Mouse (Mus musculus) small intestine, adult 2 months (tissue): ENCODE data around the gene Acyp1. TPM values are rescaled to one million over a fixed set of nuclear protein-coding genes. Genes with fewer than 3 reads are reported as not detected.

Experiments used
- H3K27ac ChIP-seq: fragments of 200-500 bp; 2 replicates; pipeline ENCODE4 v1.5.1; 2012; ENCODE audit warnings: low read depth, low read length, control low read depth, inconsistent platforms; ENCODE audit not compliant: insufficient read depth
- H3K27me3 ChIP-seq: fragments of 200-500 bp; 2 replicates; pipeline ENCODE4 v1.6.1; 2012; ENCODE audit warnings: mild to moderate bottlenecking, moderate library complexity, low read length, inconsistent platforms; ENCODE audit not compliant: control insufficient read depth, insufficient read depth
- H3K36me3 ChIP-seq: fragments of 200-500 bp; 2 replicates; pipeline ENCODE4 v1.6.1; 2012; ENCODE audit warnings: mild to moderate bottlenecking, low read length, control low read depth, inconsistent platforms; ENCODE audit not compliant: control insufficient read depth, insufficient read depth
- H3K4me1 ChIP-seq: fragments of 200-500 bp; 2 replicates; pipeline ENCODE4 v1.6.1; 2012; ENCODE audit warnings: low read length, inconsistent platforms, mixed read lengths; ENCODE audit not compliant: control insufficient read depth, insufficient read depth, insufficient read length
- H3K4me3 ChIP-seq: fragments of 200-500 bp; 2 replicates; pipeline ENCODE4 v1.5.1; 2012; ENCODE audit warnings: low read depth, mild to moderate bottlenecking, control low read depth, inconsistent platforms, low read length, moderate library complexity
- CTCF ChIP-seq: fragments of 200-500 bp; IDR thresholded peaks from 2 replicates; pipeline ENCODE4 v1.5.1; 2012; ENCODE audit warnings: low read depth, mild to moderate bottlenecking, control low read depth, inconsistent platforms, low read length, moderate library complexity, mixed read lengths; ENCODE audit not compliant: insufficient replicate concordance, insufficient read length; ENCODE audit errors: extremely low read depth
- POLR2A ChIP-seq: fragments of 200-500 bp; IDR thresholded peaks from 2 replicates; pipeline ENCODE4 v1.6.1; 2012; ENCODE audit warnings: low read depth, mild to moderate bottlenecking, control low read depth, inconsistent platforms, low read length, moderate library complexity
- WGBS: fragments of 180-500 bp; shearing (Covaris S2); methylation state at CpG from one replicate; pipeline ENCODE4 v1.1.7; 2018; 5-methylcytosine and 5-hydroxymethylcytosine counted together
- polyA plus RNA-seq: library from polyadenylated mRNA; depleted of rRNA; stranded (reverse); fragments of >200 nt; gene quantifications from 2 replicates; pipeline ENCODE4 v1.2.3, GENCODE M21; 2012

Acyp1 gene
- polyA plus RNA-seq, 1 experiment: 0.90 TPM

- H3K36me3 ChIP-seq: peaks cover 25% of the 10 kb centered on the region
- no peak for TF ChIP-seq POLR2A
- TF ChIP-seq CTCF: no peak
- H3K27ac ChIP-seq: no peak overlapping the region
- H3K4me3 ChIP-seq: no peak overlapping the region
- no peaks in the 10 kb centered on the region for H3K27me3 ChIP-seq
- WGBS: 62% methylated on average over 1 of the region's 1 CpGs
- H3K4me1 ChIP-seq: peaks cover 2% of the 10 kb centered on the region; the same call in 1 of the 2 replicates
These were observed 10.6 kb upstream of the Acyp1 start for GRCm38 (mm10) chr12:85298835-85299180.

GRCm38 (mm10) chr12:85298127-85298834 lies 10.0 kb upstream of the Acyp1 start:
- Histone ChIP-seq H3K4me3 (no peak overlapping the region), H3K27me3 (no peaks in the 10 kb centered on the region), H3K36me3 (peaks cover 23% of the 10 kb centered on the region), H3K27ac (0 out of 2 replicates have a peak overlapping the region, but pooled peaks have one; percentile 15), H3K4me1 (no peaks in the 10 kb centered on the region)
- TF ChIP-seq POLR2A (no peak), CTCF (no peak)
- 28% methylated on average over 11 of the region's 11 CpGs for WGBS

- TF ChIP-seq CTCF: no peak
- TF ChIP-seq POLR2A: no peak
These were observed 9.2 kb upstream of the Acyp1 start for GRCm38 (mm10) chr12:85297345-85297997.

GRCm38 (mm10) chr12:85296915-85297314 lies 8.7 kb upstream of the Acyp1 start:
- TF ChIP-seq CTCF (no peak), POLR2A (no peak)
- H3K27me3 ChIP-seq: no peaks in the 10 kb centered on the region
- H3K36me3 ChIP-seq: peaks cover 16% of the 10 kb centered on the region
- peaks cover 2% of the 10 kb centered on the region; the same call in 1 of the 2 replicates for H3K4me1 ChIP-seq
- H3K27ac ChIP-seq: no peak overlapping the region
- WGBS: 81% methylated on average over 5 of the region's 5 CpGs
- no peak overlapping the region for H3K4me3 ChIP-seq

More at GRCm38 (mm10) chr12:85297345-85297997, 9.2 kb upstream of the Acyp1 start:
- 0 out of 2 replicates have a peak, but pooled peaks cover under 1% of the 10 kb centered on the region for H3K4me1 ChIP-seq
- 82% methylated on average over 10 of the region's 10 CpGs for WGBS
- 0 out of 2 replicates have a peak overlapping the region, but pooled peaks have one; percentile 15 for H3K27ac ChIP-seq
- H3K4me3 ChIP-seq: no peak overlapping the region
- no peaks in the 10 kb centered on the region for H3K27me3 ChIP-seq
- H3K36me3 ChIP-seq: peaks cover 20% of the 10 kb centered on the region

GRCm38 (mm10) chr12:85295506-85295905 lies 7.3 kb upstream of the Acyp1 start:
- no peaks in the 10 kb centered on the region for H3K27me3 ChIP-seq
- peaks cover 2% of the 10 kb centered on the region; the same call in 1 of the 2 replicates for H3K4me1 ChIP-seq
- H3K27ac ChIP-seq: no peak overlapping the region
- H3K36me3 ChIP-seq: peaks cover 4% of the 10 kb centered on the region; the same call in 1 of the 2 replicates
- no peak for TF ChIP-seq POLR2A
- no peak for TF ChIP-seq CTCF
- 90% methylated on average over 2 of the region's 2 CpGs for WGBS
- no peak overlapping the region for H3K4me3 ChIP-seq

- Histone ChIP-seq H3K27me3 (no peaks in the 10 kb centered on the region), H3K4me1 (peaks cover 8% of the 10 kb centered on the region), H3K36me3 (no peaks in the 10 kb centered on the region), H3K27ac (no peak overlapping the region), H3K4me3 (no peak overlapping the region)
- no peak for TF ChIP-seq CTCF
- TF ChIP-seq POLR2A: no peak
These were observed 4.7 kb upstream of the Acyp1 start for GRCm38 (mm10) chr12:85292906-85293305.

- Histone ChIP-seq H3K36me3 (no peaks in the 10 kb centered on the region), H3K4me1 (peaks cover 8% of the 10 kb centered on the region), H3K27ac (no peak overlapping the region), H3K4me3 (no peak overlapping the region), H3K27me3 (no peaks in the 10 kb centered on the region)
- WGBS: 49% methylated on average over 6 of the region's 6 CpGs
- TF ChIP-seq POLR2A (no peak), CTCF (no peak)
These were observed 4.0 kb upstream of the Acyp1 start for GRCm38 (mm10) chr12:85292288-85292687.
